Mouse (Mus musculus): ENCODE measurements around the gene Socs7.

Socs7 gene

GRCm38 (mm10) chr11:97415330-97415711 is 53.0 kb downstream of the Socs7 start, which contains the start of gene Arhgap23:
Arhgap23 (plus strand) TSS chr11:97415533.
- intact Hi-C loops (cut with DNase I) = no loop called here

GRCm38 (mm10) chr11:97415712-97416636 is 53.6 kb downstream of the Socs7 start:
- intact Hi-C loops (cut with DNase I) = no loop called here

GRCm38 (mm10) chr11:97416637-97417035 is 54.3 kb downstream of the Socs7 start:
- intact Hi-C loops (cut with DNase I) = no loop called here

- intact Hi-C loops (cut with DNase I) = no loop called here
These were observed 56.6 kb downstream of the Socs7 start for GRCm38 (mm10) chr11:97418834-97419539.

- intact Hi-C loops (cut with DNase I) = no loop called here
These were observed 57.2 kb downstream of the Socs7 start for GRCm38 (mm10) chr11:97419540-97419900.

GRCm38 (mm10) chr11:97422507-97422906 is 60.2 kb downstream of the Socs7 start:
- intact Hi-C loops (cut with DNase I) = no loop called here

GRCm38 (mm10) chr11:97424092-97424692 is 61.8 kb downstream of the Socs7 start:
- intact Hi-C loops (cut with DNase I) = no loop called here

GRCm38 (mm10) chr11:97424802-97425201 is 62.5 kb downstream of the Socs7 start:
- intact Hi-C loops (cut with DNase I) = no loop called here

GRCm38 (mm10) chr11:97427794-97428725 is 65.7 kb downstream of the Socs7 start:
- intact Hi-C loops (cut with DNase I) = no loop called here

GRCm38 (mm10) chr11:97428726-97429077 is 66.4 kb downstream of the Socs7 start:
- intact Hi-C loops (cut with DNase I) = no loop called here

GRCm38 (mm10) chr11:97429615-97430014 is 67.3 kb downstream of the Socs7 start:
- intact Hi-C loops (cut with DNase I) = no loop called here

- intact Hi-C loops (cut with DNase I) = loop anchor here (1.0 kb wide), 1 partner anchor 37 kb away; no protein-coding TSS in a partner anchor
These were observed 69.7 kb downstream of the Socs7 start for GRCm38 (mm10) chr11:97432015-97432414.

- intact Hi-C loops (cut with DNase I) = loop anchor here (1.0 kb wide), 1 partner anchor 36 kb away; no protein-coding TSS in a partner anchor
These were observed 70.7 kb downstream of the Socs7 start for GRCm38 (mm10) chr11:97432983-97433539.

GRCm38 (mm10) chr11:97434121-97434520 is 71.8 kb downstream of the Socs7 start:
- intact Hi-C loops (cut with DNase I) = loop anchor here (2.0 kb wide), 1 partner anchor 17 kb away; no protein-coding TSS in a partner anchor

- intact Hi-C loops (cut with DNase I) = loop anchor here (2.0 kb wide), 1 partner anchor 16 kb away; no protein-coding TSS in a partner anchor
These were observed 72.5 kb downstream of the Socs7 start for GRCm38 (mm10) chr11:97434704-97435454.

- intact Hi-C loops (cut with DNase I) = loop anchor here (2.0 kb wide), 1 partner anchor 15 kb away; no protein-coding TSS in a partner anchor
These were observed 73.6 kb downstream of the Socs7 start for GRCm38 (mm10) chr11:97435808-97436491.

GRCm38 (mm10) chr11:97437745-97438144 is 75.4 kb downstream of the Socs7 start:
- intact Hi-C loops (cut with DNase I) = no loop called here

GRCm38 (mm10) chr11:97438868-97439267 is 76.5 kb downstream of the Socs7 start:
- intact Hi-C loops (cut with DNase I) = no loop called here

GRCm38 (mm10) chr11:97439935-97440334 is 77.6 kb downstream of the Socs7 start:
- intact Hi-C loops (cut with DNase I) = no loop called here

Data from adrenal gland (tissue).